Mouse (Mus musculus) right cerebral cortex, adult 18-20 months (tissue): ENCODE measurements around the gene Oprd1.

ENCODE experiments used
- DNase-seq: peaks from one replicate; pipeline ENCODE4 v3.0.0; 2022; ENCODE audit warnings: mixed read lengths

The Oprd1 gene

GRCm38 (mm10) chr4:132144080-132144841 lies at the start of gene Oprd1:
Gene Oprd1 (minus strand): TSS chr4:132144486.
- peak; percentile 72 for DNase-seq

DNA sequence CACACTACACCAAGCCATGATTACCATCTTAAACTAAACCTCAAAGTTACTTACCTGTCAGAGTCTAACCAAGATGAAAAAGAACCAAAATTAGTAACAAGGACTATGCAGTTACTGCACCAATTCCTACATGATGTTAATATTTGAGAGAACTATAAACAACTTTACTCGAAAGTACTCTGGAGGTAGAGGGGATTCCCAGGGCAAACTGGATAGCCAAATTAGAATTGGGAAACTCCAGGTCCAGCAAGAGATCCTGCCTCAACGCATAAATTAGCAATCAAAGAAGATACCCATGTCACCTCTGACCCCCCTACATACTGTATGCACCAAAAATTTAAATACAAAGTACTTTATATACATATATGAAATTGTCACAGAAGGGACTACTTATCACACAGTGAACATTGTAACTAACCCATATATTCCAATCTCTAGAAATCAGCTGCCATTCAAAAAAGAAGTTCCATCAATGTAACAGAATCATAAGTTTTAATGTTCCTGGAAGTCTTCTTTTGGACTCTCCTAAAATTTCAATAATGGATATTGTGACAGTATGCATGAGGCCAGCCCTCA lies 43.6 kb upstream of the Oprd1 start:
- DNase-seq, result no peak

DNA sequence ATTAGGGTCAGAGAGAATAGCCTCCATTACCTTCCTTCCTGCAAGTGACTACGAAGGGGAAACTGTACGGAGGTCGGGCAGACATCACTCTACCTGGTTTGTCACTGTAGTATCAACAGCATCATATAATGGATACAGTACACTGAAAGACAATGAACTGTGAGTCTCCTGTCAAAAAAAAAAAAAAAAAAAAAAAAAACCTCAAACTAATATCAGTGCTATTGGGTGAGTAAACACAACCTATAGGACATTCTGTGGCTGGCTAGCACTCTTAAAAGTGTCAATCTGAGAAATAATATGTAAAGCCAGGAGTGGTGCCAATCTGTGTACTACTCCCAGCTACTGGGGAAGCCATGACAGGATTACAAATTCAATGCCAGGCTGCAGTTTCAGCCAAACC lies 38.9 kb upstream of the Oprd1 start:
- DNase-seq, result no peak

- DNase-seq, result no peak
Observed at GRCm38 (mm10) chr4:132181721-132182658, 37.7 kb upstream of the Oprd1 start.

GRCm38 (mm10) chr4:132180710-132181109 lies 36.4 kb upstream of the Oprd1 start:
- DNase-seq, result no peak

DNA sequence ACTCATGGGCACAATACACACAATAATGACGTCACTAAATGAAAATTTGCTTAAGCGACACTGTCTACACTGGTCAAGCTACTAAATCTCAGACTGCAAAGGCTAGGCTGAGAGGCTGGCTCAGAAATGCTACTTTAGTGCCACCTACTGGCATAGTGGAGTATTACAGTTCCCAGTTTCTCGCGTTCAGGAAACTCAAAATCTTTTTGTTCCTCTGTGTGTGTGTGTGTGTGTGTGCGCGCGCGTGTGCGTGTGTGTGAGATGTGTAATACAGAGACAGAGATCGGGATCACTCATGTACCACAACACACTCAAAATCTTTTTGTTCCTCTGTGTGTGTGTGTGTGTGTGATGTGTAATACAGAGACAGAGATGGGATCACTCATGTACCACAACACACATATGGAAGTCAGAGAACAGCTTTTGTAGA lies 34.4 kb upstream of the Oprd1 start:
- DNase-seq, result peak; percentile 51

DNA sequence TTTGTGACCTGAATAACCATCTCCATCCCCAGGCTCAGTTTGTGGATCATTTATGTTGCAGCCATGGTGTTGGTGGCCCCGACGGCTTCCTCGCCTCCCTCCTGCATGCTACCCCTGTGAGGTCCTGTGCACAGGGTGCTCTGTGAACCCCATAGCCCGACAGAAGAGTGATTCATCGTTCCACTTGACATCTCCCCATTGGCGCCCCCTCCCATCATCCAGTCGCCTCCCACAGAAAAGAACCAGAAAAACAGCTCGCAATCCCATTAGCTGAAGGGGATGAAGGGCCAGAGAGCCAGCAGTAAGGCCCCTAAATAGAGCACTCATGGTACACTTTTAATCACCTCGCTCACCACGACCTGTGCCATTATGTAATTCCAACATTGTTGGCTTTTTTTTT lies 32.2 kb upstream of the Oprd1 start:
- DNase-seq, result no peak

DNA sequence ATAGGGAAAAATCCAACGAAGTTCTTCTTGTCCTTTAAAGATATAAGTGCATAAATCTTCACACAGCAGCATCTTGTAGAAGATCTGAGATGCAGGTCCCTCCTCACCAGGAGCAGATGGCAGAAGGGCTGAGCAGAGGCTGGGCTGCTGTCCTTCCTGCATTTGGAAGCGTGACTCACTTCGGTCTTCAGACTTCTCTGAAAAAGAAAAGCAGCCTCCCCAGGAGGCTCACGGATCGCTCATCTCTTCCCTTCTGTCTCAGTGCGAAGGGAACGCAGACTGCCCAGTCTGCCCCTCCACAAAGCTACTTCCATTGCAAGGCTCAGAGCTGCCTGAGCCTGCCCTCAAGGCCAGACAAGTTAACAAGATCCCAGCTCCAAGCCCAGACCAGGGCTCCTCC lies 26.6 kb upstream of the Oprd1 start:
- peak; percentile 86 for DNase-seq

DNA sequence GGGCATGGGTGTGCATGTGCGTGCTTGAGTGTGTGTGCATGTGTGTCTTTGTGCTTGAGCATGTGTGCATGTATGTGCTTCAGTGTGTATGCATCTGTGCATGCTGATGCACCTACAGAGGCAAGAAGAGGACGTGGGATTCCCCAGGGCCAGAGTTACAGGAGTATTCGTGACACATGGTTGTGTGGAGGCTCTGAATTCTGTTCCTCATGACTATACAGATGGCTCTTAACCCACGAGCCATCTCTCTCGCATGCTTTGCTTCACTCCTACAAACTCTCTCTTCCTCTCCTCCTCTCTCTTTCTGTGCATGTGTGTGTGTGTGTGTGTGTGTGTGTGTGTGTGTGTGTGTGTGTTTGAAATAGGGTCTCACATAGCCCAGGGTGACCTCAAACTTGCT lies 25.5 kb upstream of the Oprd1 start:
- DNase-seq, result peak; percentile 53

GRCm38 (mm10) chr4:132169271-132169670 lies 25.0 kb upstream of the Oprd1 start:
- no peak for DNase-seq

- no peak for DNase-seq
Observed at GRCm38 (mm10) chr4:132167436-132167835, 23.1 kb upstream of the Oprd1 start.

GRCm38 (mm10) chr4:132166350-132167290 lies 22.3 kb upstream of the Oprd1 start:
- DNase-seq, result no peak

GRCm38 (mm10) chr4:132165691-132166090 lies 21.4 kb upstream of the Oprd1 start:
- peak; percentile 57 for DNase-seq

DNA sequence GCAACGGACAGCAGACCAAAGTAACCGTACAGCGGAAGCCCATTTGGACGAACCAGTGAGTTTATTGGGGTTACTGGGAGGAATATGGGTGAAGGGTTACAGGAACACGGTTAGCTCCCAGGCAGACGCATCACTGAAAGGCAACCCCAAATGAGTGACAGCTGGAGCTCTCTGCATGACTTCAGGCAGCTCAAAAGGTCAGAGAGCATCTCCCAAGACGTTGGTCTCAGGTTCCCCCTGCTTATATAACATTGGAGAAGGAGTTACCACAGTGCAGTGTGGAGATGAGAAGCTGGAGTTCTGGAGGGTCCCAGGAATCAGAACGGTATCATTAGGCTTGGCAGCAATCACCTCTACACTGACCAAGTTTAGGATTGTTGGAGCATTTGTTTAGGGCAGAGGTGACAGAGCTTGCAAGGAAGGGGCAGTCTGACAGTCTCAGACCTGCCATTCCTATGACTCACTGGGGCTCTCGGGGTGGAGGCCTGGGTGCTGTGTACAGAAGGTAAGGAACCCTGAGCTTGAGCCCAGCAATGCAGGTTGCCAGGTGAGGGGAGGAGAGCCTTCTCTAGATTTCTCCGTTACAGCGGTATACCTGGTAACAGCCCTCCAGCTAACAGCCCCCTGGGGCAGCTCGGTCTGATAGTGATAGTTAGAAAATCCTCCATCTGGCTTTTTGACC lies 12.8 kb upstream of the Oprd1 start:
- no peak for DNase-seq

GRCm38 (mm10) chr4:132154877-132155670 lies 10.8 kb upstream of the Oprd1 start:
- DNase-seq, result peak; percentile 33

DNA sequence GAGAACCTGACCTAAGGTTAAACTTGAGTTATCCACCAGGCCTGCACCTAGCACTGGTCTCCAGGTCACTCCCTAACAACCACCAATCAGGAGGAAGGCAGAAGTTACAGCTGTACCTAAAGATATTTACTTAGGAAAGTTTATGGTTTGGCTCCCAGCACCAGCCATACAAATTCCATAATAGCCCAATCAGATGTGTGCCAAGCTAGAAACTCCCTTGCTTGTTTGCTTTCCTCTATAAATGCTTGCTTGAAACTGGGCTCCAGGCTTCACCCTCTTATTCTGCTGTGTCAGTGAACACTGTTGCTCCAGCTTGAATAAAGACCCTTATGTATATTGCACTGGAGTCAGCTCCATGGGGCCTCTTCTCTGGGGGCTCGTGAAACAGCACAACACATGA lies 7.4 kb upstream of the Oprd1 start:
- no peak for DNase-seq

DNA sequence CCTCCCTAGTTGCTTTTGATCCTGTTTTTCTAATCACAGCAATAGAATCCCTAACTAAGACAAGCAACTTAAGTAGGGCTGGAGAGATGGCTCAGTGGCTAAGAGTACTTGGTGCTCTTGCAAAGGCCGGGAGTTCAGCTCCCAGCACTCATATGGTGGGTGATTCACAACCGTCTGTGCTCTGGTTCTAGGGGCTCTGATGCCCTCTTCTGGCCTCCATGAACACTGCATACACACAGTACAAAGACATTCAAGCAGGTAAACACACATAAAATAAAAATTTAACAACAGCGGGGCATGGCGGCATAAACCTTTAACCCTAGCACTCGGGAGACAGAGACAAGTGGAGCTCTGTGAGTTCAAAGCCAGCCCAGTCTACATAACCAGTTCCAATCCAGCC lies 1.9 kb upstream of the Oprd1 start:
- DNase-seq, result no peak

GRCm38 (mm10) chr4:132145092-132145491 lies 806 bp upstream of the Oprd1 start:
- DNase-seq, result no peak

DNA sequence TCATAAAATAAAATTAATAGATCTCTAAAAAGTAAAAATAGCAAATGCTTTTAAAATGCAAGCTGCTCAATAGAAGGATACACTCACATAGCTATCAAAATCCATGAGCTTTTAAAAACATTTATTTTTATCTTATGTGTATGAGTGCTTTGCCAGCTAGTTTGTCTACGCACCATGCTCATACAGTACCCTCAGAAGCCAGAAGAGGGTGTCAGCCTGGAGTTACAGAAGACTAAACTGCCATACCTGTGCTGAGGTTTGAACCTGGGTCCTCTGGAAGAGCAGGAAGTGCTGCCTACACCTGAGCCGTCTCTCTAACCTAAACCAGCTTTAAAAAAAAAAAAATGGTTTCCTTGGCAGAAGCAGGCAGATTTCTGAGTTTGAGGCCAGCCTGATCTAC lies 5.6 kb downstream of the Oprd1 start:
- no peak for DNase-seq

- DNase-seq, result no peak
Observed at GRCm38 (mm10) chr4:132137013-132137412, 7.3 kb downstream of the Oprd1 start.

GRCm38 (mm10) chr4:132133920-132134319 lies 10.4 kb downstream of the Oprd1 start:
- no peak for DNase-seq
